Mouse (Mus musculus) erythroblast, embryonic 14.5 days (primary cell): ENCODE measurements around the gene Txlna.

Experiments used
- GATA1 ChIP-seq: IDR thresholded peaks from 2 replicates; pipeline ENCODE4 v1.6.1; 2012; ENCODE audit warnings: low read length, inconsistent platforms, mixed read lengths
- TAL1 ChIP-seq: IDR thresholded peaks from 3 replicates; pipeline ENCODE4 v1.6.1; 2012; ENCODE audit warnings: low read length, inconsistent platforms, mixed read lengths

DNA sequence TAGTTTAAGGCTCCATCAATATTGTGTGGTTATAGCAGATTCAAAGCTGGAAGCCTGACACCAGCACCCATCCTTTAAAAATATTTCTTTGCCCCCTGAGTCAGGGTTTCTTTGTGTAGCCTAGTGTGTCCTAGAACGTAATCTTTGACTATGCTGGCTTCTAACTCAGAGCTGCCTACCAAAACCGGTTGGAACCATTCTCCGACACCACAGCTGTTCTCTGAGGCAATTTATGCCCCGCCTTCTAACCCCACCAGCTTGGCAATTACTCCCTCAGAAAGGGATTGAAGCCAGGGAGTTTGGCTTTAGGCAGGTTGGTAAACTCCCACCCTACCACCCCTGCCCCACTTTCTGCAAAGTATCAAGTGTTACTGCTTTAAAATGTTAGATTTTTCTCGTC lies 891 bp upstream of the Txlna start:
- TF ChIP-seq TAL1, result no peak
- TF ChIP-seq GATA1, result no peak
